Mouse (Mus musculus) E14TG2a.4 (cell line): ENCODE measurements around the gene Foxr1.

Experiments used
- CTCF ChIP-seq: conservative IDR thresholded peaks from 2 replicates; pipeline ENCODE4 v1.5.1; 2014; ENCODE audit warnings: low read length
- NANOG ChIP-seq: IDR thresholded peaks from 2 replicates; pipeline ENCODE4 v1.6.1; 2014; ENCODE audit warnings: borderline replicate concordance, low read length, mixed read lengths
- POU5F1 ChIP-seq: IDR thresholded peaks from 2 replicates; pipeline ENCODE4 v1.6.1; 2014; ENCODE audit warnings: low read length, borderline replicate concordance

GRCm38 (mm10) chr9:44474327-44474726 is 33.4 kb upstream of the Foxr1 start:
- TF ChIP-seq CTCF (no peak), POU5F1 (no peak), NANOG (no peak)
